ENCODE assay signal across 15 mouse cellular contexts in genomic region chr19:40687291-40687927, GRCm38 (mm10).
DNase-seq lines count a peak whose midpoint lies in the region; ATAC-seq lines count a peak whose summit lies in the region.
"Had no signal": no experiment of that assay in that cellular context is flagged by ENCODE, and none has a peak within 500 bp of the region (broad histone marks: within the 10 kb centered on the region; RNA-seq: fewer than 3 reads in every experiment).

No protein-coding gene starts in this region.

- no peak overlapping the region for H3K9ac ChIP-seq in intestine, embryonic 16.5 days (ENCODE audit: low read depth, low read length)
- H3K9ac ChIP-seq: hindbrain, embryonic 15.5 days; liver, embryonic 14.5 days; neural tube, embryonic 13.5 days; stomach, embryonic 15.5 days had no signal

- H3K4me2 ChIP-seq in intestine, embryonic 16.5 days (ENCODE audit: low read depth, low read length), result no peak overlapping the region
- H3K4me2 ChIP-seq: hindbrain, embryonic 15.5 days; neural tube, embryonic 13.5 days; stomach, embryonic 15.5 days had no signal

- H3K4me1 ChIP-seq in intestine, embryonic 16.5 days (ENCODE audit: control insufficient read depth, insufficient read depth, low read length), result no peaks in the 10 kb centered on the region
- H3K4me1 ChIP-seq: hindbrain, embryonic 15.5 days; midbrain, embryonic 10.5 days; neural tube, embryonic 13.5 days; stomach, embryonic 15.5 days had no signal

- no peak overlapping the region for H3K4me3 ChIP-seq in intestine, embryonic 16.5 days (ENCODE audit: low read length)
- H3K4me3 ChIP-seq: hindbrain, embryonic 15.5 days; midbrain, embryonic 10.5 days; neural tube, embryonic 13.5 days; stomach, embryonic 15.5 days had no signal

- no peaks in the 10 kb centered on the region for H3K36me3 ChIP-seq in intestine, embryonic 16.5 days (ENCODE audit: control insufficient read depth, insufficient read depth, low read length)
- H3K36me3 ChIP-seq: G1E; hindbrain, embryonic 15.5 days; midbrain, embryonic 10.5 days; neural tube, embryonic 13.5 days; stomach, embryonic 15.5 days had no signal

- no peak overlapping the region for H3K27ac ChIP-seq in intestine, embryonic 16.5 days (ENCODE audit: low read length)
- H3K27ac ChIP-seq: hindbrain, embryonic 15.5 days; liver, embryonic 14.5 days; midbrain, embryonic 10.5 days; neural tube, embryonic 13.5 days; stomach, embryonic 15.5 days had no signal

- 66% methylated on average over 4 of the region's 4 CpGs for WGBS in intestine, embryonic 16.5 days

- peak; percentile 25 for DNase-seq in layer of hippocampus, adult 9-11 months
- no peak for DNase-seq in layer of hippocampus, adult 9-10 months (ENCODE audit: low spot score)
- peak; percentile 34 for DNase-seq in R1 (ENCODE audit: low read depth, low spot score)
- peak; percentile 41 for DNase-seq in lung, postnatal 14 days
- peak; percentile 68 to 81 for DNase-seq in spleen, postnatal 36 days (ENCODE audit: low spot score in 2 of 2)
- DNase-seq in yolk sac, embryonic 10.5 days (ENCODE audit: low spot score), result no peak
- DNase-seq: left cerebral cortex, postnatal 4 days; right cerebral cortex, adult 18-20 months had no signal

- H3K27me3 ChIP-seq in intestine, embryonic 16.5 days (replicated peaks; ENCODE audit: control insufficient read depth, insufficient read depth, low read length), result no peaks in the 10 kb centered on the region
- H3K27me3 ChIP-seq: hindbrain, embryonic 15.5 days; neural tube, embryonic 13.5 days; stomach, embryonic 15.5 days had no signal

- no peak for ATAC-seq in intestine, embryonic 16.5 days

- H3K9me3 ChIP-seq in intestine, embryonic 16.5 days (ENCODE audit: control insufficient read depth, low read length), result no peaks in the 10 kb centered on the region
- H3K9me3 ChIP-seq: G1E; hindbrain, embryonic 15.5 days; midbrain, embryonic 10.5 days; neural tube, embryonic 13.5 days; stomach, embryonic 15.5 days had no signal

Comparison
In these comparisons a context has a peak if more than half of its experiments do, and no peak if none do; other contexts are left out.
1. DNase-seq: peak in layer of hippocampus, adult 9-11 months (single experiment), R1 (single experiment), lung, postnatal 14 days (single experiment) and spleen, postnatal 36 days (2 of 2); none in layer of hippocampus, adult 9-10 months (single experiment) and yolk sac, embryonic 10.5 days (single experiment).